Mouse (Mus musculus) cerebellum, adult 11 months (tissue): ENCODE results near the gene Rai1.

ENCODE experiments used
- DNase-seq: peaks from one replicate; pipeline ENCODE4 v3.0.0; 2022

The Rai1 gene

DNA sequence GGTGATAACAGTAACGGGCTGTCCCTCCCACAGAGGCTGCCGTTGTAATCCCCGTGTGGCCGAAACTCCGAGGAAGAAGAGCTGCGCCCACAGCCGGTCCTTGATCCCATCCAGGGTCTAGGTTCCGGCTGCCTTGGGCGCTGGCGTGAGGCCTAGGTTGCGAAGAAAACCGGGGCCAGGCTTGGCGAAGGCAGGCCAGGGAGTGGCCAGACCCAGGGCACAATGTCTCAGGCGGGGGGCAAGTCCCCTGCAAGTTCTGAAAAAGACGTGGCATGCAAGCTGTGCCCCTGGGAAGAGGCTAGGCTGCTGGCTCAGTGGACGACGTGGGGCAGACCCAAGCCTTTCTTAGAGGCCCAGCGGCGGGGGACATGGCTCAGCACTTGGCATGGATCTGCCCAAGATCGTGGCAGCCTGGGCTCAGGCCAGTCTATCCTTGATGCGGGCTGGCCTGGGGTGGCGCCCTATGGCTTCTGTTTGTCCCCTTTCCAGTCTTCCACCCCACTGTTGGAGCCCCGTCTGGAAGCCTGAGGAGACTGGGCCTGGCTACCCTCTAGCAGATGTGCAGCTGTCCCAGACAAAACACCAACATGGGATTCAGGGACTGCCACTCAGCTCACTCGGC is 93.3 kb downstream of the Rai1 start:
- no peak for DNase-seq

GRCm38 (mm10) chr11:60198651-60199050 is 93.8 kb downstream of the Rai1 start:
- no peak for DNase-seq

DNA sequence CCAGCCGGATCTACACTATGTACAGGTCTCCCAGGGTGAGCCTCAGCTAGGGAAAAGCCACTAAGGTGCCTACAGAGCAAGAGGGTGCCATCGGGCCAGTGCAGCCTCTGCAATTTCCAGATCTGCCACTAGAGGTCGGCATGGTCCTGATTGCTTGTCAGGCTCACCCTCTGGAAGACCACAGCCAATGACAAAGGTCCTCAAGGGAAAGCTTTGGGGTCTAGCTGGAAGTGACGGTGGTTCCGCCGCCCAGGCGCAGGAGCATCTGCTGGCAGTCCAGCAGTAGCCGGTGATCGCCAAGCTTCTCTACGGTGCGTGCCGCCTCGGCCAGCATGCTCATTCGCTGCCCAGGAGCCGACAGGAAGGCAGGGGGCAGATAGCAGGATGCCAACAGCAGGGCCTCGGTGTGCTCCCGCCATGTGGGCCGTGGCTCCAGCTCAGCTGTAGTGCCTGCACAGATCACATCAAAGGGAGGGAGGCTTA is 94.9 kb downstream of the Rai1 start:
- DNase-seq, result peak; percentile 91

DNA sequence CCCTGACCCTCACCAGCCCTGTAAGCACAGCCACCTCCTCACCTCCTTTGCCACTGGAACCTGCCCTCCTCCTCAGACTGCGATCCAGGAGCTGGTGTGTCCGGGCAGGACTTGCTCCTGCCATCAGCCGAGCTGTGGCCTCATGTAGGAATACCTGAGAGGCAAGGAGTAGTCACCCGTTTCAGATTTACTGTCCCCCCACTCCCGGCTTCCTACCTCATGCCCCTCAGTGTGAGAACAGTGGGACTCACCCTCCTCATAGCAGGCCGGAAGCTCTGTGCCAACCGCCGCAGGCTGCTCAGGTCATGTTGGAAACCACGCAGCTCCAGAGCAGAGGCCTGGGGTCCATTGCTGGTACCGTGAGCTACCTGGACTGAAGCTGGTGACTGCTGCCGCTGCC is 95.6 kb downstream of the Rai1 start:
- no peak for DNase-seq

DNA sequence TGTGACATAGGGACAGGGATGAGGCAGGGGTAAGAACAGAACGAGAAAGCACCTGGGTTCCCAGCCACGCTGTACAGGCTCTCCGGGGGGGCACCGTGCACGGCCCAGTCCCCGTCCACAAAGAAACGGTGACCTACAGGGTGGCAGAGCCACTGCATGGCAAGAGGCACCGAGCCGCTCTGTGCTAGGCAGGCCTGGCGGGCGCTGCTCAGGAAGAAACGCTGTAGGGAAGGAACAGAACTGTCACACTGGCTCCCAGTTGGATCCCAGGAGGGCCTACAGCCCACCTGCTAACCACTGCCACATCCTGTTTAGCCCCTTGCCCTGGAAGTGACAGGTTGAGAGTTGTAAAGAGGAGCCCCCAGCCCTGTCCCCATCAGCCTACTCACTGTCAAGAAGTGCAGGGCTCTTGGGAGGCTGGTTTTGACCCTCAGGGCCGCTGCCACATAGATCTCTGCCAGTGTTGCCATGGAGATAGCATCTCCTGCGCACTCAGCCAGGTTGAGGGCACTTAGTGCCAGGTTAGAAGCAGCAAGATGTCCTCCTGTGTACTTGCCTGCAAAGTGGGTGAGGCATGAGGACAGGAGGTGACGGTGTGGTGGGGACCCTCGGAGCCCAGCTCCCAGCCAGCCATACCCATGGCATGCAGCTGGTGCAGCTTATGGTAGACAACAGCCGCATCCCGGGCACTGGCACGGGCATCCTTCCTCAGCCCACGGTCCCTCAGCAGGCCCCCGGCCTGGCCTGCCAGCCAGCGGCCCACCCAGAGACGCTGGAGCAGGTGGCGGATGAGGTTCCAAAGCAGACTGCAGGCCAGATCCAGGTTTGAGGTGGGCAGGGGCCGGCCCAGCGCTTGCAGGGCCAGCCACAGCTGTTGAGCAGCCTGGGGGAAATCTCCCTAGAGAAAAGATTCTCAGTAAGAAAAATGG is 98.2 kb downstream of the Rai1 start:
- peak; percentile 57 for DNase-seq

GRCm38 (mm10) chr11:60205026-60205425 is 100.2 kb downstream of the Rai1 start:
- no peak for DNase-seq

DNA sequence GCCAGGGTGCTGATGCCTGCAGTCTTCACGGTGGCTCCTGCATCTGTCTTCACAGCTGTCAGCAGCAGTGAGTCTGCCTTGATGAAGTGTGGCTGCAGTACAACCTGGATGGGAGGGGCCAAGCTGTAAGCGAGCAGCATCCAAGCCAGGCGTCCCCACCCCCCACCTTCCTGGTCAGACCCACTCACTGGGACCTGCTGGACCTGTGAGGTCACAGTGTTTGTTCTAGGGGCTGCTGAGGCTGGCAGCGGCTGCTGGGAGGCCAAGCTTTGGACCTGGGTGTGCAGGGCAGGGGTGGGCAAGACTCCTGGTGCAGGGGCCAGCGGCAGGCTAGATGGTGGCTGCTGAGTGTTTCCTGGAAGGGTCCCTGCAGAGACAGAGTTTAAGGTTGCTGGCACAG is 101.4 kb downstream of the Rai1 start:
- DNase-seq, result no peak

GRCm38 (mm10) chr11:60208201-60208600 is 103.4 kb downstream of the Rai1 start:
- no peak for DNase-seq

DNA sequence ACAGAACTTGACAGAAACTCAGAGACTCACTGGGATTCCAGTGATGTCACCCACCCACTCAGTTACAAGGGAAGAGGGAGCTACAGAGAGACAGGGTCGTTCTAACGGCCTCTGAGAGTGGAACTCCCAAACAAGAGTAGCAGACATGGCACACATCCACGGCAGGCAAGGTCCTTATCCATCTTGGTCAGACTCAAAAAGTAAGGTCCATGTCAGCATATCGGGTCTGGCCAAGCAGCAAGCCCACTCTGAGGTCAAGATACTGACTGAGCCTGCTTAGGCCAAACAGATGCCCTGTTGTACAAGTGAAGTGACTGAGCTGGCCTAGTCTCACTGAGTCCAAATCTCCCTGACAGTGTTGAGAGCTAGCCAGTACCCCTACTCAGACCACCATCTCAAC is 103.9 kb downstream of the Rai1 start:
- no peak for DNase-seq

DNA sequence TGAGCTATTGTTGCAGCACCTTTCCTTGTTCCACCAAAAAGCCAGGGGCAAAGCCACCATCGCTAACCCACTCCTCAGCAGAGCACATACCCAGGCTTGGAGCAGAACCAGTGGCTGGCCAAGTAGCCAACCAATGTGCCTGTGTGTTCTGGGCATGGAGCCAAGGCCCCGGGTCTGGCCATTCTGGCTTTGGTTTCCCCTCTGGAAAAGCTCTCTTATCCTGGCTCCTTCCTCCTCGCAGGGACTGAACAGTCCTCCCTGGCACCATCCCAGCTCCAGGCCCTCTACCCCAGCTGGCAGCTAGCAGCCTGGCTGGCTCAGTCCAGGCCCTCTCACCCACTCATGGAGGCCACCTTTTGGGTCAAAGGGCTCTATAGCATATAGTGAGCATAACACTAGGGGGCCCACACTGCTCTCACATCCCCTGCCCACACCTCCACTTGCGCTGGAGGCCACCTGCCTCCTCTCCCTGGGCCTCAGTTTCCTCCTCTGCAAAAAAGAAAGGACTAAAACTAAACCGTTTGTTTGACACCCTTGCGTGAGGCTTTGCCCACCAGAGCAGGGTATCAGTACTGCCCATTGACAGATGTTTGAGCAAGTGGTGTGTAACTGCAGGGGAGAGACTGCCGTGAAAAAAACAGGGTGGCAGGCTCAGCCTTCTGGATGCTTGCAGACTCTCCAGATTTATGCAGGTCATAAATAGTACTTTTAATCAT is 104.6 kb downstream of the Rai1 start:
- peak; percentile 87 for DNase-seq

DNA sequence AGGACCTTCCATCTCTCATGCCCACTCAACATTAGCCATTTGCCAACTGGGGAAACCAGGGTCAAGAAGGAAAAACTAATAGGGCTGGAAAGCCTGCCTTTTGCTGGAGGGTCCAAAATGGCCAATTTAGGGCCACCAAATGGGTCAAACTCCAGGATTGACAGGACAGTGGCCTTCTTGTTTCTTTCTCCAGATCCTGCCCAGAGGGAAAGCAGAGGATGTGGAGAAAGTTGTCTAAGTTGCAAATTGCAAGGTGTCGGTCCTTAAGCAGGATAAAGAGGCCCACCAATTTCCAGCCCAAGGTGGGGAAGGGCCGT is 105.1 kb downstream of the Rai1 start:
- DNase-seq, result no peak

GRCm38 (mm10) chr11:60210305-60210724 is 105.5 kb downstream of the Rai1 start:
- peak; percentile 76 for DNase-seq

DNA sequence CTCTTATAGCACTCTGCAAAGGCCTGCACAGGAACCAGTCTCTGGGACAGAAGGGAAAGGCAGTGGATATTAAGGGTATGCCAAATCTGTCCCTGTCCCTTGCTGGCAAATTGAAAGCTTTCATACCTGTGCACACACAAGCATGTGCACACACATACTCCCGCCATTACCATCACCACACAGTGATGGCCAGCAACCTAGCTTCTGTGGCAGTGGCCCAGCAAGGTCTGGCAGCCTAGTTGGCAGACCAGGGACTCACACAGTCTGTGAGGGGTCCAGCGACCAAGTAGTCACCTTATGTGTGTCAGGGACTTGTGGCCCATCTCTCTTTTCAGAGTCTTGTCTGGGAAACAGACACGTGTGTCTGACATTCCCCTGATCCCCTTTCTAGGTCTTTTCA is 106.3 kb downstream of the Rai1 start:
- no peak for DNase-seq

DNA sequence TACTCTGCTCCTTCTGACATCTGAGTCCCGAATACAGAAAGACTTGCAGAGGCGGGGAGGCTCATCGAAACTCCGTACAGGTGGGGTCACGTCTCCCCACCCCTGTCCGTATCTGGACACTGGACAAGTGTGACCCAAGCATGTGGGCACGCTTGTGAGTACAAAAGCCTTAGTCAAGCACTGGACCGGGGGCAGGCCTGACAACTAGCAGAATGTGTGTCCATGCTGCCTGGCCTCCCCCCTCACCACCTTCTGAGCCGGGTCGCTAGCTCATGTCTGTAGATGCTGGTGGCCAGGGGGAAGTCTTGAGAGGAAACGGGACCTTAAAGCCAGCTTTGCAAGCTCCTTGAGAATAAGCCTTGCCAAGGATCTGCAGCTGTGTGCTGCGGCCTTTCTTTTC is 106.9 kb downstream of the Rai1 start:
- DNase-seq, result no peak

GRCm38 (mm10) chr11:60213266-60213665 is 108.5 kb downstream of the Rai1 start:
- no peak for DNase-seq

GRCm38 (mm10) chr11:60216671-60217070 is 111.9 kb downstream of the Rai1 start:
- no peak for DNase-seq

- no peak for DNase-seq
Observed at GRCm38 (mm10) chr11:60217467-60217866, 112.7 kb downstream of the Rai1 start.

GRCm38 (mm10) chr11:60219609-60220008 is 114.8 kb downstream of the Rai1 start:
- DNase-seq, result no peak

- peak; percentile 81 for DNase-seq
Observed at GRCm38 (mm10) chr11:60220291-60220804, 115.5 kb downstream of the Rai1 start.

DNA sequence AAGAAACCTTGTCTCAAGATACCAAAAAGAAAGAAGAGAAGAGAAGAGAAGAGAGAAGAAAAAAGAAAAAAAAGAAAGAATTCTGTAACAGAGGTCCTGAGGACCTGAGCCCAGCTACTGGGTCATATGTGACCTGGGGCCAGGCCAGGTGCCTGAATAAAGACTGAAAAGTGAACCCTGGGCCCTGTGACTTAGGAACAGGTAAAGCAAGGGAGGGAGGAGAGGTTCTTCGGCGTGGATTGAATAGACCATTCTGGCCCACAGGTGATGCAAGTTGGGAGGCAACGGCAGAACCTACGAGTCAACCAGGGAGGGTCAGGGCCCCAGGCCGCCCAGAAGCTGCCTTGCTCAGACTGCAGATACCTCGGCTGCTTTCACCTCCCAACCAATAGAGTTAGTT is 116.6 kb downstream of the Rai1 start:
- DNase-seq, result no peak

DNA sequence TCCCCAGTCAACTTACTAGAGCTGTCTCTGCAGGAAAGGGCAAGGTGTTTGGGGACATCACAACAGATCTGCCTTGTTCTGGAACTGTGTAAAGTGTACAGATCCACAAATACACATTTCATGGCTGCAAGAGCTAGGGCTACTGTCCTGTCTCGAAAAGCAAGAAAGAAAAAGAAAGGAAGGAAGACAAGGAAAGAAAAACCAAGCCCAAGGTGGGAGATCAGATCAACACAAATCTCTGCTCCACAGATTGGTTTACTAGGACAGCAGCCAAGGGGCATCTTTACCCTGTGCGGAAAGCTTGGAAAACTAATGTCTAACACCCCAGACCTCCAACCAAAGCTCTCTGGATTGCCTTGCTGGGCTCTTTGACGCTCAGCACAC is 117.3 kb downstream of the Rai1 start:
- no peak for DNase-seq

DNA sequence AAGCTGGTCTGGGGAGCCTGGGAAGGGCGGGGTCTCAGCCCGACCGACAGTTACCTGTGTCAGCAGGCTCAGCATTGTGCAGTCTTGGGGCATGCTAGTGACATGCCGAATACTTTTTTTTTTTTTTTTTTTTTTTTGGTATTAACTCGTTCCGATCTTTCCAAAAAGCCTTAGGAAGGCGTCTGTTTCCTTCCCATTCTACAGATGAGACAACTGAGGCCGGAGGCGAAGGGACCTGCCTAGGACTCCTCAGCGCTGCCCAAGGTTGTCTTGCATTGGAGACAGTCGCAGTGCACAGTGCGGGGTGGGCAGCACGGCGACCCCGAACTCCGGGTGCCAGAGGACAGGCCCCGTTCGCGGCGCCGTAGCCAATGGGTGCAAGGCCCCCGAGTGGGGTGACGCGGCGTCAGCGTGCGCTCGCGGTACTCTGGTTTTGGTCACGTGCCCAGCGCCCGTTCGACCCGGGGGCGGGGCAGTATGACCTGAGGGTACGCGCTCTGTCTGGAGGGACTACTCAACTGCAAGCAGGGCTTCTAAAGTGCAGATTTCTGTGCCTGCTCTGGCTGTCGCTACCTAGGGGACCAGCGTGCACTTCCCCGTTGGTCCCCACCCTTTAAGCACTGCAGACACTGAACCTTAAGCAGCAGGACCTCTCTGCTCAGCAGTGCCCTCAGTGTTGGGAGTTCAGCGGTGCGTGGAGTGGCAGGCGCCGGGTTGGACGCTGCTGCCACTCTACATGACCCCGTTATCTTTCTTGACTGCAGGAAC is 117.8 kb downstream of the Rai1 start, which contains the start of gene Srebf1:
Gene Srebf1 (minus strand): TSS at position 113 of the 768 bp plus-strand sequence.
- peak; percentile 60 for DNase-seq

GRCm38 (mm10) chr11:60224676-60225075 is 119.9 kb downstream of the Rai1 start:
- no peak for DNase-seq
